Mouse (Mus musculus) adrenal gland, adult 8-10 months (tissue): Measurements from ENCODE around the gene Fignl1. TPM values are rescaled to one million over a fixed set of nuclear protein-coding genes. Genes with fewer than 3 reads are reported as not detected.

Source experiments
- DNase-seq: peaks from one replicate; pipeline ENCODE4 v3.0.0; 2022
- total RNA-seq, 4 experiments: library from RNA; stranded (reverse); gene quantifications; 2 replicates each; pipeline ENCODE4 v1.2.4; 2022

The Fignl1 gene
- total RNA-seq, 4 experiments from 2014 or later = 1.3 to 2.8 (median 2.1) TPM

- DNase-seq = no peak
These were observed 535 bp downstream of the Fignl1 start for GRCm38 (mm10) chr11:11808035-11808819.

GRCm38 (mm10) chr11:11805951-11806350, 2.8 kb downstream of the Fignl1 start:
- no peak for DNase-seq

- DNase-seq = no peak
These were observed 4.3 kb downstream of the Fignl1 start for GRCm38 (mm10) chr11:11804421-11804820.

GRCm38 (mm10) chr11:11801067-11801466, 7.7 kb downstream of the Fignl1 start:
- no peak for DNase-seq

- DNase-seq = no peak
These were observed 8.5 kb downstream of the Fignl1 start for GRCm38 (mm10) chr11:11800304-11800703.

GRCm38 (mm10) chr11:11798690-11799089, 10.1 kb downstream of the Fignl1 start:
- DNase-seq = no peak

GRCm38 (mm10) chr11:11794626-11795025, 14.1 kb downstream of the Fignl1 start:
- DNase-seq = no peak

GRCm38 (mm10) chr11:11788521-11788974, 20.2 kb downstream of the Fignl1 start:
- peak; percentile 54 for DNase-seq

GRCm38 (mm10) chr11:11785457-11785856, 23.3 kb downstream of the Fignl1 start:
- no peak for DNase-seq

GRCm38 (mm10) chr11:11781728-11782127, 27.0 kb downstream of the Fignl1 start:
- DNase-seq = no peak

- DNase-seq = no peak
These were observed 30.4 kb downstream of the Fignl1 start for GRCm38 (mm10) chr11:11778345-11778744.

- no peak for DNase-seq
These were observed 31.0 kb downstream of the Fignl1 start for GRCm38 (mm10) chr11:11777796-11778195.

GRCm38 (mm10) chr11:11777246-11777645, 31.5 kb downstream of the Fignl1 start:
- DNase-seq = no peak

- no peak for DNase-seq
These were observed 32.0 kb downstream of the Fignl1 start for GRCm38 (mm10) chr11:11776822-11777174.

- no peak for DNase-seq
These were observed 32.5 kb downstream of the Fignl1 start for GRCm38 (mm10) chr11:11776071-11776821.

GRCm38 (mm10) chr11:11774893-11775292, 33.9 kb downstream of the Fignl1 start:
- DNase-seq = no peak

- no peak for DNase-seq
These were observed 34.4 kb downstream of the Fignl1 start for GRCm38 (mm10) chr11:11774384-11774783.

- DNase-seq = no peak
These were observed 36.6 kb downstream of the Fignl1 start for GRCm38 (mm10) chr11:11772196-11772595.

- DNase-seq = no peak
These were observed 38.1 kb downstream of the Fignl1 start for GRCm38 (mm10) chr11:11770691-11771090.

GRCm38 (mm10) chr11:11769281-11769680, 39.5 kb downstream of the Fignl1 start:
- DNase-seq = no peak

- DNase-seq = no peak
These were observed 40.7 kb downstream of the Fignl1 start for GRCm38 (mm10) chr11:11768057-11768456.

GRCm38 (mm10) chr11:11766736-11767135, 42.0 kb downstream of the Fignl1 start:
- no peak for DNase-seq

GRCm38 (mm10) chr11:11766105-11766504, 42.7 kb downstream of the Fignl1 start:
- DNase-seq = no peak

GRCm38 (mm10) chr11:11765414-11765813, 43.3 kb downstream of the Fignl1 start:
- DNase-seq = no peak
